Mouse (Mus musculus) effector memory CD4-positive, alpha-beta T cell, adult 5 months (primary cell): ENCODE data around the gene Fgf9. TPM values are rescaled to one million over a fixed set of nuclear protein-coding genes. Genes with fewer than 3 reads are reported as not detected.

Experiments used
- polyA plus RNA-seq: library from polyadenylated mRNA; unstranded; fragments of 100-300 nt; shearing (Covaris generic); gene quantifications from one replicate; pipeline ENCODE4 v1.2.1, GENCODE M21; 2017

Gene Fgf9
- polyA plus RNA-seq: not detected

DNA sequence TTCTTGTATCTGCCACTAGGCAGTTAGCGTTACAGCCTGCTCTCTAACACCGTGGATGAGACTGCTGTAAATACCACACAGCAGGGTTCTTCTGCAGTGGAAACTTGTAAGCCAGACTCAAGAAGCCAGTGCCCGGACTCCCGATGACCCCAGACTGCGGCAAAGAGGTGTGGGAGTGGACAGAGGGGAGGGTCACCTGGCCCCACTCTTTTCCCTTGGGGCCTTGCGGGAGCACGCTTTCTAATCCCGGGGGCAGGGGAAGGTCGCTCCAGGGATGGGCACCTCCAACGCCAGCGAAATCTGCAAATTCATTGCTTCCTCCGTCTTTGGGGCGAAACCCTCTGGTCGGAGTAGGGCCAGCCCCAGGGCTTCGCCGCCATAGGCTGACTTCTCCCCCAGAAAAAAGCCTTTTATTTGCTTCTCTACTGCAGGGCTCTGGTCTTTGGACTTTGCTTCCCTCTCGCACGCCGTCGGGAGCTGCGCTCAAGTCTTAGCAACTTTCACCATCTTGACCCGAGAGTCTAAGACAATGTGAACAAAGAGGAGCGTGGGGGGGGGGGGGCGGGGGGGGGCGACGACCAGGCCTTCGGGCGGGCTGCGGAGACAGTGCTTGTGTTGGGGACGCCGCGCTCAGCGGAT, at the start of gene Fgf9:
Gene Fgf9 (plus strand): TSS at position 67 of the 639 bp plus-strand sequence.

Other genes starting within 250 kb of the Fgf9 start
- gene Ska3, start 244.4 kb upstream of the Fgf9 start, polyA plus RNA-seq: 1.4 TPM
- gene Mrpl57, start 244.3 kb upstream of the Fgf9 start, polyA plus RNA-seq: 71.8 TPM
- 148 TPM for gene Zdhhc20, start 180.3 kb upstream of the Fgf9 start, polyA plus RNA-seq
- 64.0 TPM for gene Micu2, start 71.3 kb upstream of the Fgf9 start, polyA plus RNA-seq